Mouse (Mus musculus): Measurements from ENCODE around the gene Tssc4.

The Tssc4 gene

GRCm38 (mm10) chr7:143068882-143069591 is at the start of gene Tssc4:
Tssc4 (plus strand) TSS chr7:143069249.
- peak; percentile 97 for DNase-seq

- no peak for DNase-seq
Observed at GRCm38 (mm10) chr7:143020040-143020439, 49.0 kb upstream of the Tssc4 start.

- DNase-seq, result no peak
Observed at GRCm38 (mm10) chr7:143020764-143021163, 48.3 kb upstream of the Tssc4 start.

GRCm38 (mm10) chr7:143021356-143022164 is 47.5 kb upstream of the Tssc4 start:
- DNase-seq, result no peak

GRCm38 (mm10) chr7:143023499-143023898 is 45.5 kb upstream of the Tssc4 start:
- DNase-seq, result no peak

- no peak for DNase-seq
Observed at GRCm38 (mm10) chr7:143024293-143024692, 44.8 kb upstream of the Tssc4 start.

GRCm38 (mm10) chr7:143025496-143025895 is 43.6 kb upstream of the Tssc4 start:
- no peak for DNase-seq

- DNase-seq, result no peak
Observed at GRCm38 (mm10) chr7:143027196-143027595, 41.9 kb upstream of the Tssc4 start.

- no peak for DNase-seq
Observed at GRCm38 (mm10) chr7:143031816-143032215, 37.2 kb upstream of the Tssc4 start.

GRCm38 (mm10) chr7:143033581-143033980 is 35.5 kb upstream of the Tssc4 start:
- peak; percentile 42 to 47 for DNase-seq

- DNase-seq, result no peak
Observed at GRCm38 (mm10) chr7:143034112-143034511, 34.9 kb upstream of the Tssc4 start.

- no peak for DNase-seq
Observed at GRCm38 (mm10) chr7:143034519-143035450, 34.3 kb upstream of the Tssc4 start.

GRCm38 (mm10) chr7:143036787-143037186 is 32.3 kb upstream of the Tssc4 start:
- no peak for DNase-seq

- DNase-seq, result no peak
Observed at GRCm38 (mm10) chr7:143037306-143037705, 31.7 kb upstream of the Tssc4 start.

GRCm38 (mm10) chr7:143038174-143038931 is 30.7 kb upstream of the Tssc4 start:
- DNase-seq, result no peak

- DNase-seq, result no peak
Observed at GRCm38 (mm10) chr7:143040561-143040960, 28.5 kb upstream of the Tssc4 start.

- no peak for DNase-seq
Observed at GRCm38 (mm10) chr7:143041138-143041822, 27.8 kb upstream of the Tssc4 start.

GRCm38 (mm10) chr7:143042089-143042488 is 27.0 kb upstream of the Tssc4 start:
- no peak for DNase-seq

- no peak for DNase-seq
Observed at GRCm38 (mm10) chr7:143042897-143043300, 26.1 kb upstream of the Tssc4 start.

- no peak for DNase-seq
Observed at GRCm38 (mm10) chr7:143044049-143044825, 24.8 kb upstream of the Tssc4 start.

GRCm38 (mm10) chr7:143044826-143045206 is 24.2 kb upstream of the Tssc4 start:
- DNase-seq, result no peak
